ENCODE assay signal across 7 mouse cellular contexts in the genomic region with DNA sequence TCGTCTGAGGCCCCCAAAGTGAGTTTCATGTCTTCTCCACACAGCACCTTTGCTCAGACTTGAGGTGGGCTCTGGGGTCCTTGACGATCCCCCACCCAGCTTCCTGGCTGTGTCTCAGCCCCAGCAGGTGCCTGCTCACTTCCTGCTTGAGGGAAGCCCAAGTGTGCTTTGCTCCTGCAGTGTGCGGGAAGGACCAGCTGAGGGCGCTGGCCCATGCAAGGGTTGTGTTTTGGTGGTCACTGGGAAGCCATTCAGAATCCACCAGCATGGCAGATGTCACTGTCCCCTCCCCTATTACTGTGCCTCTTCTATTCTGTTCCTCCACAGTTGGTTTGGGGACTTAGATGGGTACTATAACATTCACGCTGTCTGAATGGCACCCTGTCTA. TPM values are rescaled to one million over a fixed set of nuclear protein-coding genes. Genes with fewer than 3 reads are reported as not detected.
DNase-seq lines count a peak whose midpoint lies in the region; ATAC-seq and TF ChIP-seq lines count a peak whose summit lies in the region.

No protein-coding gene starts in this region.

- no peak for TF ChIP-seq POLR2A in thymus, adult 2 months (IDR thresholded peaks at IDR 0.05; ENCODE audit: control insufficient read depth, extremely low read depth, insufficient read depth, low read length, poor library complexity)

- H3K4me1 ChIP-seq in limb, embryonic 11.5 days (ENCODE audit: control insufficient read depth, insufficient read depth, low read length): peaks cover 23% of the 10 kb centered on the region
- peaks cover 41% of the 10 kb centered on the region for H3K4me1 ChIP-seq in limb, embryonic 10.5 days
- H3K4me1 ChIP-seq in hindbrain, postnatal 0 days (ENCODE audit: insufficient read depth, low read length): no peaks in the 10 kb centered on the region
- H3K4me1 ChIP-seq in thymus, adult 2 months (replicated peaks; ENCODE audit: control insufficient read depth, insufficient read depth, low read length): peaks cover 10% of the 10 kb centered on the region

- no peak overlapping the region for H3K4me3 ChIP-seq in limb, embryonic 11.5 days (ENCODE audit: low read depth, low read length)
- no peak overlapping the region for H3K4me3 ChIP-seq in limb, embryonic 10.5 days
- H3K4me3 ChIP-seq in hindbrain, postnatal 0 days (ENCODE audit: low read length): no peak overlapping the region
- no peak overlapping the region for H3K4me3 ChIP-seq in thymus, adult 2 months (ENCODE audit: control insufficient read depth, insufficient read depth, low read length)

- H3K9ac ChIP-seq in limb, embryonic 11.5 days (ENCODE audit: low read length): no peak overlapping the region
- no peak overlapping the region for H3K9ac ChIP-seq in hindbrain, postnatal 0 days (replicated peaks; ENCODE audit: low read length)

- ATAC-seq in limb, embryonic 11.5 days (ENCODE audit: insufficient number of reproducible peaks, low FRiP score, low TSS enrichment, low read depth): no peak
- no peak for ATAC-seq in hindbrain, postnatal 0 days
- no peak for ATAC-seq in inflammation-experienced regulatory T-cells, adult 6 months

- no peak overlapping the region for H3K4me2 ChIP-seq in limb, embryonic 11.5 days (ENCODE audit: low read depth, severe bottlenecking)
- H3K4me2 ChIP-seq in hindbrain, postnatal 0 days (ENCODE audit: low read depth, low read length): no peak overlapping the region

- H3K27ac ChIP-seq in limb, embryonic 11.5 days (replicated peaks; ENCODE audit: low read depth, low read length): no peak overlapping the region
- no peak overlapping the region for H3K27ac ChIP-seq in limb, embryonic 10.5 days
- H3K27ac ChIP-seq in hindbrain, postnatal 0 days: no peak overlapping the region
- no peak overlapping the region for H3K27ac ChIP-seq in thymus, adult 2 months (ENCODE audit: control insufficient read depth, insufficient read depth, low read length)

- 56% methylated on average over 5 of the region's 5 CpGs for WGBS in limb, embryonic 11.5 days
- WGBS in limb, embryonic 10.5 days: 50% methylated on average over 5 of the region's 5 CpGs
- WGBS in hindbrain, postnatal 0 days: 39% methylated on average over 5 of the region's 5 CpGs
- WGBS in thymus, adult 2 months: 35% methylated on average over 5 of the region's 5 CpGs

- DNase-seq in limb, embryonic 11.5 days (ENCODE audit: low spot score): peak; percentile 48
- DNase-seq in limb, embryonic 10.5 days (ENCODE audit: low spot score): no peak
- DNase-seq in T-cell, adult 2 months (ENCODE audit: low spot score): peak; percentile 15
- DNase-seq in hindbrain, postnatal 0 days (ENCODE audit: low spot score): peak; percentile 59
- DNase-seq in thymus, adult 2 months: peak; percentile 56
- no peak for DNase-seq in layer of hippocampus, adult 9-10 months (ENCODE audit: low spot score)

- peak; percentile 71 for TF ChIP-seq CTCF in hindbrain, postnatal 0 days (IDR thresholded peaks at IDR 0.05; ENCODE audit: low read depth)
- peak; percentile 78; the same call in 1 of the 2 replicates for TF ChIP-seq CTCF in thymus, adult 2 months (IDR thresholded peaks at IDR 0.05; ENCODE audit: borderline replicate concordance, control insufficient read depth, extremely low read depth, insufficient read depth, low read length, poor library complexity)

- no peaks in the 10 kb centered on the region for H3K36me3 ChIP-seq in limb, embryonic 11.5 days (ENCODE audit: control insufficient read depth, insufficient read depth, low read length)
- no peaks in the 10 kb centered on the region for H3K36me3 ChIP-seq in limb, embryonic 10.5 days
- no peaks in the 10 kb centered on the region for H3K36me3 ChIP-seq in hindbrain, postnatal 0 days (ENCODE audit: insufficient read depth, low read length)
- no peaks in the 10 kb centered on the region for H3K36me3 ChIP-seq in thymus, adult 2 months (ENCODE audit: control insufficient read depth, insufficient read depth, low read length)

- H3K27me3 ChIP-seq in limb, embryonic 11.5 days (ENCODE audit: control insufficient read depth, insufficient read depth, low read length): no peaks in the 10 kb centered on the region
- H3K27me3 ChIP-seq in limb, embryonic 10.5 days (ENCODE audit: low read depth, poor library complexity, severe bottlenecking): no peaks in the 10 kb centered on the region
- no peaks in the 10 kb centered on the region for H3K27me3 ChIP-seq in hindbrain, postnatal 0 days (ENCODE audit: insufficient read depth, low read length)
- H3K27me3 ChIP-seq in thymus, adult 2 months (ENCODE audit: control insufficient read depth, insufficient read depth, low read length): no peaks in the 10 kb centered on the region

- H3K9me3 ChIP-seq in limb, embryonic 11.5 days (ENCODE audit: control insufficient read depth, low read length): no peaks in the 10 kb centered on the region
- no peaks in the 10 kb centered on the region for H3K9me3 ChIP-seq in limb, embryonic 10.5 days (replicated peaks)
- H3K9me3 ChIP-seq in hindbrain, postnatal 0 days (ENCODE audit: low read length): no peaks in the 10 kb centered on the region

RNA-seq across cellular contexts. Expression of gene Ptrhd1, which starts 44.8 kb away (rescaled TPM):
- polyA plus RNA-seq in limb, embryonic 11.5 days (2014; fragmentation: Nextera tagmentation; extraction: Ambion mirVana): 5.1 and 5.6 TPM in 2 replicates
- 5.9 and 6.0 TPM in 2 replicates for polyA plus RNA-seq in limb, embryonic 10.5 days (2016; fragmentation: Nextera tagmentation; extraction: Ambion mirVana)
- 5.5 and 8.0 TPM in 2 replicates for total RNA-seq in hindbrain, postnatal 0 days (2014; rRNA removed)
- 8.9 and 9.4 TPM in 2 replicates for polyA plus RNA-seq in hindbrain, postnatal 0 days (2015; fragmentation: Nextera tagmentation; extraction: Ambion mirVana)
- 5.5 and 6.2 TPM in 2 replicates for polyA plus RNA-seq in thymus, adult 2 months (2012; rRNA removed)
- polyA plus RNA-seq in inflammation-experienced regulatory T-cells, adult 6 months (2017; shearing (Covaris generic)): 1 to 10 TPM; 3.1 to 6.2 (median 3.3) TPM

RNA-seq across cellular contexts. Expression of gene Cenpo, which starts 45.0 kb away (rescaled TPM):
- polyA plus RNA-seq in limb, embryonic 11.5 days (2014; fragmentation: Nextera tagmentation; extraction: Ambion mirVana): 18.7 and 25.9 TPM in 2 replicates
- 20.9 and 22.0 TPM in 2 replicates for polyA plus RNA-seq in limb, embryonic 10.5 days (2016; fragmentation: Nextera tagmentation; extraction: Ambion mirVana)
- total RNA-seq in hindbrain, postnatal 0 days (2014; rRNA removed): 5.2 and 5.9 TPM in 2 replicates
- 5.3 and 5.7 TPM in 2 replicates for polyA plus RNA-seq in hindbrain, postnatal 0 days (2015; fragmentation: Nextera tagmentation; extraction: Ambion mirVana)
- polyA plus RNA-seq in thymus, adult 2 months (2012; rRNA removed): 30.9 and 33.8 TPM in 2 replicates
- 10 to 100 TPM; 20.3 to 31.7 (median 20.6) TPM for polyA plus RNA-seq in inflammation-experienced regulatory T-cells, adult 6 months (2017; shearing (Covaris generic))

RNA-seq across cellular contexts. Expression of gene Adcy3, which starts 56.2 kb away (rescaled TPM):
- polyA plus RNA-seq in limb, embryonic 11.5 days (2014; fragmentation: Nextera tagmentation; extraction: Ambion mirVana): 4.7 and 7.4 TPM in 2 replicates
- polyA plus RNA-seq in limb, embryonic 10.5 days (2016; fragmentation: Nextera tagmentation; extraction: Ambion mirVana): 8.1 and 8.4 TPM in 2 replicates
- 40.4 and 40.9 TPM in 2 replicates for total RNA-seq in hindbrain, postnatal 0 days (2014; rRNA removed)
- 11.5 and 12.5 TPM in 2 replicates for polyA plus RNA-seq in hindbrain, postnatal 0 days (2015; fragmentation: Nextera tagmentation; extraction: Ambion mirVana)
- polyA plus RNA-seq in thymus, adult 2 months (2012; rRNA removed): 20.8 and 25.5 TPM in 2 replicates
- polyA plus RNA-seq in inflammation-experienced regulatory T-cells, adult 6 months (2017; shearing (Covaris generic)): 1 to 10 TPM; 2.1 to 5.9 (median 2.9) TPM

Comparison
In these comparisons a context has a peak if more than half of its experiments do, and no peak if none do; other contexts are left out.
1. DNase-seq: peak in limb, embryonic 11.5 days (single experiment), T-cell, adult 2 months (single experiment), hindbrain, postnatal 0 days (single experiment) and thymus, adult 2 months (single experiment); none in limb, embryonic 10.5 days (single experiment) and layer of hippocampus, adult 9-10 months (single experiment).